Mouse (Mus musculus) cortical plate, adult 2 months (tissue): Measurements from ENCODE around the gene Gm9732.
"Not testable (repeated sequence)": the region's sequence is repeated elsewhere in the genome, so short reads cannot be mapped to it uniquely, and the experiment has no call there.

Experiments
- CTCF ChIP-seq: fragments of 200-500 bp; IDR thresholded peaks from 2 replicates; pipeline ENCODE4 v1.5.1; 2011; ENCODE audit warnings: mild to moderate bottlenecking, control low read depth, low read length; ENCODE audit not compliant: insufficient read depth; ENCODE audit errors: extremely low read depth
- POLR2A ChIP-seq: fragments of 200-500 bp; IDR thresholded peaks from 2 replicates; pipeline ENCODE4 v1.6.1; 2011; ENCODE audit warnings: mild to moderate bottlenecking, low read length, control low read depth; ENCODE audit not compliant: insufficient read depth; ENCODE audit errors: extremely low read depth

DNA sequence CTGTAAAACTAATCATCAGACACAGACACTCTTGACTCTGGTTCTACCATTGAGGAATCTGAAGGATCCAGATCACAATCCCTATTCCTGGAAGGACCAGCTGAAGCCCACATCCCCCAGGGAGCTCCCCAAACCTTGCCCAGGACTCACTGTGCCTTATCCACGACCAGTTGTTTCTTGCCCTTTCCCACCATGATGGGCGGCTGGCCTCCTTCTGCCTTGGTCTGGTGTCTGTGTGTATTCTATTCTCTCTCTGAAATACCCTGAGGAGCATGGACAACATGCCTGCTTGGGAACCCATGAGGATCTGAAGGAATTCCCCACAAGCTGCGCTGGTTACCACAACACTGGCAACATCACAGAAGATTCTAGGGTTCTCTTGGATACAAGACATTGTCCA is 18.7 kb downstream of the Gm9732 start, which contains the start of gene Gm8127:
- not testable (repeated sequence) for TF ChIP-seq CTCF, POLR2A
